31 mouse cellular contexts compared by ENCODE assay signal in the genomic region with DNA sequence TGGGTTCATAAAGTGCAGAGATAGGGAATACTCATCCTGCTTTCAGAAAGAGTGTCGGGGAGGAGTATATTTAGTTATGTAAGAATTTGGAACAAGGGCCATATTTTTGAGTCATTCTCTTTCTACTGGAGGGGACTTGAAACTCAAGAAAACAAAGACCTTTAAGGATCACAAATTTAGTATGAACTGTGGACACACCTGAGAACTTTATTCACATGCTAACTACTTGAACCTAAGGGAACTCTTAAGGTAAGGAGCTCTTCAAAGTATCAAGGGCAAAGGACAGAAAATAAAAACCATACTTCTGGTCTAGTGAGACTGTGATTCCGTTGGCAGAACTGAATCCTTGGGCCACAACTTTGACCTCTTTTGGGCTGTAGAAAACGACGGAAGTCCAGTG. TPM values are rescaled to one million over a fixed set of nuclear protein-coding genes. Genes with fewer than 3 reads are reported as not detected.
"Had no signal": no experiment of that assay in that cellular context is flagged by ENCODE, and none has a peak within 500 bp of the region (broad histone marks: within the 10 kb centered on the region; RNA-seq: fewer than 3 reads in every experiment).

No protein-coding gene starts in this region.

- H3K9me3 ChIP-seq: embryonic facial prominence, embryonic 10.5 days; embryonic facial prominence, embryonic 12.5 days; embryonic facial prominence, embryonic 13.5 days; embryonic facial prominence, embryonic 15.5 days; forebrain, embryonic 10.5 days; forebrain, embryonic 12.5 days; forebrain, embryonic 13.5 days; forebrain, embryonic 15.5 days had no signal

- DNase-seq: cerebellum, adult 2 months; cerebellum, adult 8-10 months; cerebellum, adult 9-10 months; cerebellum, adult 9-11 months; cerebellum, postnatal 10 days; cerebellum, postnatal 14 days; cerebellum, postnatal 25 days; cerebellum, postnatal 36 days; embryo, embryonic 11 days; forebrain, postnatal 0 days; gastrocnemius, adult 2 months; gastrocnemius, postnatal 10 days; gastrocnemius, postnatal 14 days; gastrocnemius, postnatal 25 days; gastrocnemius, postnatal 36 days; heart, adult 11 months; heart, adult 18-20 months had no signal

- ATAC-seq: forebrain, embryonic 13.5 days; forebrain, embryonic 14.5 days; forebrain, embryonic 15.5 days; forebrain, embryonic 16.5 days; forebrain, postnatal 0 days had no signal

- H3K9ac ChIP-seq: embryonic facial prominence, embryonic 12.5 days; embryonic facial prominence, embryonic 13.5 days; embryonic facial prominence, embryonic 15.5 days; forebrain, embryonic 12.5 days; forebrain, embryonic 13.5 days; forebrain, embryonic 15.5 days; forebrain, postnatal 0 days had no signal

- H3K36me3 ChIP-seq: embryonic facial prominence, embryonic 10.5 days; embryonic facial prominence, embryonic 12.5 days; embryonic facial prominence, embryonic 13.5 days; embryonic facial prominence, embryonic 15.5 days; forebrain, embryonic 10.5 days; forebrain, embryonic 12.5 days; forebrain, embryonic 15.5 days had no signal

- H3K4me2 ChIP-seq: embryonic facial prominence, embryonic 12.5 days; embryonic facial prominence, embryonic 13.5 days; embryonic facial prominence, embryonic 15.5 days; forebrain, embryonic 12.5 days; forebrain, embryonic 13.5 days; forebrain, embryonic 15.5 days had no signal

- H3K4me3 ChIP-seq: embryonic facial prominence, embryonic 10.5 days; embryonic facial prominence, embryonic 12.5 days; embryonic facial prominence, embryonic 13.5 days; embryonic facial prominence, embryonic 15.5 days; erythroblast, embryonic 14.5 days; forebrain, embryonic 10.5 days; forebrain, embryonic 12.5 days; forebrain, embryonic 13.5 days; forebrain, embryonic 15.5 days; gastrocnemius, adult 2 months had no signal

- H3K27me3 ChIP-seq: embryonic facial prominence, embryonic 12.5 days; embryonic facial prominence, embryonic 13.5 days; embryonic facial prominence, embryonic 15.5 days; forebrain, embryonic 12.5 days; forebrain, embryonic 13.5 days; forebrain, embryonic 15.5 days had no signal

- H3K27ac ChIP-seq: embryonic facial prominence, embryonic 10.5 days; embryonic facial prominence, embryonic 12.5 days; embryonic facial prominence, embryonic 13.5 days; embryonic facial prominence, embryonic 15.5 days; forebrain, embryonic 10.5 days; forebrain, embryonic 12.5 days; forebrain, embryonic 13.5 days; forebrain, embryonic 15.5 days; gastrocnemius, adult 2 months had no signal

- H3K4me1 ChIP-seq: embryonic facial prominence, embryonic 10.5 days; embryonic facial prominence, embryonic 12.5 days; embryonic facial prominence, embryonic 13.5 days; embryonic facial prominence, embryonic 15.5 days; forebrain, embryonic 12.5 days; forebrain, embryonic 13.5 days; forebrain, embryonic 15.5 days had no signal

RNA-seq across cellular contexts. Expression of a gene that starts 38.3 kb away (rescaled TPM):
- polyA plus RNA-seq: cerebellum, adult 2 months; cortical plate, adult 2 months; embryonic facial prominence, embryonic 10.5 days; embryonic facial prominence, embryonic 11.5 days; erythroblast, embryonic 14.5 days; forebrain, embryonic 13.5 days; frontal cortex, adult 2 months had no signal
